Mouse (Mus musculus) cortical plate, adult 2 months (tissue): ENCODE results near the gene Emb.

Experiments
- CTCF ChIP-seq: fragments of 200-500 bp; IDR thresholded peaks from 2 replicates; pipeline ENCODE4 v1.5.1; 2011; ENCODE audit warnings: mild to moderate bottlenecking, control low read depth, low read length; ENCODE audit not compliant: insufficient read depth; ENCODE audit errors: extremely low read depth
- POLR2A ChIP-seq: fragments of 200-500 bp; IDR thresholded peaks from 2 replicates; pipeline ENCODE4 v1.6.1; 2011; ENCODE audit warnings: mild to moderate bottlenecking, low read length, control low read depth; ENCODE audit not compliant: insufficient read depth; ENCODE audit errors: extremely low read depth

GRCm38 (mm10) chr13:117266156-117266555 lies 57.8 kb downstream of the Emb start:
- TF ChIP-seq CTCF (no peak), POLR2A (no peak)
